Mouse (Mus musculus): ENCODE data around the gene Pam.
"Not testable (repeated sequence)": the region's sequence is repeated elsewhere in the genome, so short reads cannot be mapped to it uniquely, and the experiment has no call there.

Pam gene

GRCm38 (mm10) chr1:98038252-98038651 is 57.2 kb downstream of the Pam start:
- DNase-seq (ENCODE audit: low read depth, low spot score): no peak

- DNase-seq (ENCODE audit: low read depth, low spot score): no peak
Measured at GRCm38 (mm10) chr1:98035736-98036135, 59.7 kb downstream of the Pam start.

- no peak for DNase-seq (ENCODE audit: low read depth, low spot score)
Measured at GRCm38 (mm10) chr1:98031802-98032201, 63.6 kb downstream of the Pam start.

- DNase-seq (ENCODE audit: low read depth, low spot score): no peak
Measured at GRCm38 (mm10) chr1:98029025-98029424, 66.4 kb downstream of the Pam start.

GRCm38 (mm10) chr1:98028468-98028867 is 67.0 kb downstream of the Pam start:
- no peak for DNase-seq (ENCODE audit: low read depth, low spot score)

GRCm38 (mm10) chr1:98027959-98028358 is 67.5 kb downstream of the Pam start:
- DNase-seq (ENCODE audit: low read depth, low spot score): no peak

GRCm38 (mm10) chr1:98025924-98026640 is 69.4 kb downstream of the Pam start:
- no peak for DNase-seq (ENCODE audit: low read depth, low spot score)

GRCm38 (mm10) chr1:98023866-98024265 is 71.6 kb downstream of the Pam start:
- DNase-seq (ENCODE audit: low read depth, low spot score): no peak

- no peak for DNase-seq (ENCODE audit: low read depth, low spot score)
Measured at GRCm38 (mm10) chr1:98018987-98019386, 76.5 kb downstream of the Pam start.

GRCm38 (mm10) chr1:98016004-98016848 is 79.2 kb downstream of the Pam start:
- no peak for DNase-seq (ENCODE audit: low read depth, low spot score)

GRCm38 (mm10) chr1:98015564-98015963 is 79.9 kb downstream of the Pam start:
- no peak for DNase-seq (ENCODE audit: low read depth, low spot score)

GRCm38 (mm10) chr1:98002561-98003425 is 92.7 kb downstream of the Pam start:
- DNase-seq (ENCODE audit: low read depth, low spot score): no peak

GRCm38 (mm10) chr1:97999465-97999864 is 96.0 kb downstream of the Pam start:
- DNase-seq (ENCODE audit: low read depth, low spot score): no peak

- not testable (repeated sequence) for DNase-seq (ENCODE audit: low read depth, low spot score)
Measured at GRCm38 (mm10) chr1:97998961-97999360, 96.5 kb downstream of the Pam start.

GRCm38 (mm10) chr1:97997088-97997487 is 98.4 kb downstream of the Pam start:
- no peak for DNase-seq (ENCODE audit: low read depth, low spot score)

- DNase-seq (ENCODE audit: low read depth, low spot score): no peak
Measured at GRCm38 (mm10) chr1:97991976-97992375, 103.5 kb downstream of the Pam start.

- DNase-seq (ENCODE audit: low read depth, low spot score): no peak
Measured at GRCm38 (mm10) chr1:97983189-97983588, 112.3 kb downstream of the Pam start.

- no peak for DNase-seq (ENCODE audit: low read depth, low spot score)
Measured at GRCm38 (mm10) chr1:97979422-97979821, 116.0 kb downstream of the Pam start.

GRCm38 (mm10) chr1:97977521-97977920 is 117.9 kb downstream of the Pam start:
- no peak for DNase-seq (ENCODE audit: low read depth, low spot score)

- DNase-seq (ENCODE audit: low read depth, low spot score): no peak
Measured at GRCm38 (mm10) chr1:97976873-97977473, 118.5 kb downstream of the Pam start.

GRCm38 (mm10) chr1:97976072-97976471 is 119.4 kb downstream of the Pam start:
- DNase-seq (ENCODE audit: low read depth, low spot score): no peak

- no peak for DNase-seq (ENCODE audit: low read depth, low spot score)
Measured at GRCm38 (mm10) chr1:97974968-97975367, 120.5 kb downstream of the Pam start.

Data from c-Kit-negative CD71-positive TER-119-positive erythroid progenitor cells, embryonic 14.5 days (primary cell).